Mouse (Mus musculus) gastrocnemius, postnatal 10 days (tissue): ENCODE measurements at regions not wholly inside any gene's neighbourhood (a gene's known extent, or its start where the extent isn't known, plus 50 kb on each side); places are given as distances from the start of the nearest gene placed in this dataset.
A peak's percentile ranks its signal among the peaks of the same experiment; 100 is the strongest.

Source experiments
- DNase-seq: peaks from one replicate; pipeline ENCODE4 v3.0.0; 2021; ENCODE audit warnings: mixed read lengths

DNA sequence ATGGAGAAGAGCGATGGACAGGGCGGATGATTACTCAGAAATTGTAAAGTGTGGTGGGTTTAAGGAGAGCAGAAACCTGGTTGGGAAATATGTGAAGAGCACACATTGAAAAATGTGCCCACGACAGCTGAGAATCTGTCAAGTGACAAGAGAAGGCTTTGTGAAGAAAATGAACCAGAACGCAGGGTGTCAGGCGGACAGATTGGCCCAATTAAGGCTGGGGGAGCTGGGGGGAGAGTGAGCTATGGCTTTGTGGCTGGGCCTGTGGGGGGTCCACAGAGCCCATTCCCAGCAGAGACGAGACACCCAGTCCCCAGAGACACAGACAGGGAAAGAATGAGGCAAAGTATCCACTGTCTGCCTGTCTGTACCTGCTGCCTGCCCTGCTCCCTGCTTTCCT is 153.3 kb downstream of the Shq1 start:
- no peak for DNase-seq

DNA sequence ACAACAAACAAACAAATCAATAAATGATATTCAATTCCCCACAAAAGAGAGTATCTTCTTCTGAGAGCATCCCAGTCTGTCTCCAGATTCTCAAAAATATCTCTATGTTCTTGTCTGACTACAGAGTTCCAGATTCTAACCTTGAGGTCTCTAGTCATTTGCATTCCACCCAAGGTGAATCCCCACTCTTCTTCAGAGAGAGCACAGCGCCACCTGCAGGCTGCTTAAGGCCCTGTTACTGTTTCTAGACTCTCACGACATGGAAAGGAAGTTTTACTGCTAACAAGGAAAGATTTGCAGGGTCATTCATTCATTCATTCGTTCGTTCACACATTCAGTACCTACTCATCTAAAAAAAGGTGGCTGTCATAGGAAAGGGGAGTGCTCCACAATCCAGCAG is 158.3 kb downstream of the Shq1 start:
- peak; percentile 43 for DNase-seq

DNA sequence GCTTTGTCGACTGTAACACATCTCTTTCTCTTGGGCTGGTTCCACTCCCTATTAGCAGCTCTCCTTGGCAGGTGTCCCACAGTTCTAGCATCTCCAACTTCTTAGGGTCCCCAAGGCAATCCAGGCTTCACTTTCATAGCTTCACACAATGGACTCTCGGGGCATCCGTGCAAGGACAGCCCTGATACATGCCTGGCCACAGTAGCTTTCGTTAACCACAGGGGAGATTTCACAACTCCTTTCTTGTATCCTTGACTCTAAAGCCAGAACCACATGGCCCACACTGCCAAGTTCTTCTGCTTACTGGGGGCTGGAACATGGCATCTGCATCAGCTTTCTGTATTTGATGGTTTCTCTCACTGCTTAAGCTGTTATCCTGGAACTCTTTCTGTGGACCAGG is 160.3 kb downstream of the Shq1 start:
- no peak for DNase-seq

DNA sequence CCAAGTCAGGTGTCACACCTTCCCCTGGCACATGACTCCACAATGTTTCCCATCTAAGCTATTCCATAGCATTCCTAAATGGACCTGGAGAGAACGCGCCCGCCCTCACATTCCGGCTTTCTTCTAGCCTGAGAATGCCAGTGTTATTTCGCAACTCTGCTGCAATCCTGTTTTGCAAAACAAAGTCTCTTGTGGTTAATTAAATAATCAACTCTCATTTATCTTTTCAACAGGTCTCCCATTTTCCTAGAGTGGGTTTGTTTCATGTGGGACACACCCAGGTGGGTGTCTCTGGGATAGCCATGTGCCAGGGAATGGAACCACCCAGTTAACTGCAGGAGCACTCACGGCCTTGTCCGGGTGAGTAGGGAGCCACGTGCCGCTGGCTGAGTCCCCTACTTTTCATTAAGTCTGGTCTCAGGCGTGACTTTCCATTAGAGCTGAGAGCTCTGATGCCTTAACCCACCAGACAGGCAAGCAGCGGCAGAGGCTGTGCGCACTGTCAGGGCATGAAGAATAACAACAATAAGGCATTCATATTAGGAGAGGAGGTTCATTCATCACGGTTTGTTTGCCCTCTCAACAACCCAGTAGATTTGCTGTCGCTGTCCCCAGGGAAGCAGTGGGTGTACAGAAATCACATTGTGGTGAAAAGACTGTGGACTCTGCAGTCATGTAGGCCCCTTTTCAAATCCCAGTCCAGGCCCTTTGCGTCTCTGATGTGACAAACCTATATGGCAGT is 165.3 kb downstream of the Shq1 start:
- DNase-seq: no peak

DNA sequence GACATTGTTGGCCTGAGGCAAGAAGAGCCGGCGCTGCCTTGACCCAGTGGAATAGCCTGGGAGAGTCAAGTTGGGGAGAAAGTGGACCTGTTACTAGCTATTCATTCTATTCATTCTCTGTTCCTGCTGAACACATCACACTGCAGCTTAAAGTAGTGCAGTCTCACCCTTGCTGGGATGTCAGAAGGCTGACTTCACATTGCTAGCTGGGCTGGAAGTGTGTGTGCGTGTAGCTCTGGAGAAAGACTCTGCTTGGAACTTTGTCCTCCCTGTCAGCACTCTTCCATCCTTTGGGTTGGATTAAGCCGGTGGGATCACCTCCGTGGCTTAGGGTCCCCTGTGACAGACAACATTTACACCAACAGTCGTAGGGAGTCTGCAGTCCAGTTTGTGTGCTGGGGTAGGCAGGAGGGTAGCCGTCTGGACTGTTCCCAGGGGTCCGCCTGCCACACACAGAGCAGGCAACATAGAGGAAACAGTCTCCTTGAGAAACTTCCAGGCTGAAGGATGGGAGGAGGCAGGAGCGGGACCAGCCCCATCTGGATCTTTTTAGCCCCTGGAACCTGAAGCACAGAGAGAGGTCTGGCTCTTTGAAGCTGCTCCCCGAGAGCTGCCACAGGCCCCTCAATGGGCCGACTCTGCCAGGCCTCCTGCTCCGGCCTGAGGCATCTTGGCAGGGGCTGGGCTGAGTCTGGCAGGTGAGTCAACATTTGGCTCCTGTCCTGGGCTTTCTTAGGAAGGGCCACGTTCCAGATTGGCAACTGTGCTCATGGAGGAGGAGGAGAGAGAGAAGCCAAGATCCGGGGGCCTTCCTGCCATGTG is 167.8 kb downstream of the Shq1 start:
- DNase-seq: peak; percentile 36

DNA sequence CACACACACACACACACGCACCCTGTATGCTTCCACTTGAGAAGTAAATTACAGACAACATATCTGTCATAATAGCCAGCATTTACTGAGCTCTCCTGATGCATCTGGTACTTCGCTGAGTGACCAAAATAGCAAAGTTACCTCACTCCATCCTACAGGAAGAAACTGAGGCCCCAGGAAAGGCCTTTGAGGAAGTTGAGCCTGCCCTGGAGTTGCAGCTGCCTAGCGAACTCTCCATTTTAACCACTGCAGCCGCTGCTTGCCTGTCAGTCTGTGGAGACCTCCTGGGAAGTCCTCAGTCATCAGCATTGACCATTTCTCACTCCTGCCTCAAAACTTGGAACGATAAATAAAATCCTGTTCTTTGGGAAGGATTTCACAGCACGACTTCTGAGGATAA is 168.8 kb downstream of the Shq1 start:
- no peak for DNase-seq

DNA sequence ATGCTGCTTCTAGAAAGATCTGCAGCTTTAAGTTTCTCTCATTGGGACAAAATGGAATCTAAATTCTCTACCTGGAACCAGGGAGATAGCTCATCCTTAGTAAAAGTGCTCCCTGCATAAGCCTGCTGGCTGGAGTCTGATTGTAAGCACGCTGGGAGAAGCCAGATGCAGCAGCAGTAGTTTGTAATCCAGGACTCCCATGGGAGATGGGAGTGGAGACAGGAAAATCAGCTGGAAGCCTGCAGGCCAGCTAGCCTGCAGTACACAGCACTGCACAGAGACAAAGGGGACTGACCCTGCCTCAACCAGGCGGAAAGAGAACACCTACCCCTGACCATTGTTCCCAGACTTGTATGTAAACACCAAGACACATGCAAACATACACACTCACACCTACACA is 170.2 kb downstream of the Shq1 start:
- DNase-seq: no peak

DNA sequence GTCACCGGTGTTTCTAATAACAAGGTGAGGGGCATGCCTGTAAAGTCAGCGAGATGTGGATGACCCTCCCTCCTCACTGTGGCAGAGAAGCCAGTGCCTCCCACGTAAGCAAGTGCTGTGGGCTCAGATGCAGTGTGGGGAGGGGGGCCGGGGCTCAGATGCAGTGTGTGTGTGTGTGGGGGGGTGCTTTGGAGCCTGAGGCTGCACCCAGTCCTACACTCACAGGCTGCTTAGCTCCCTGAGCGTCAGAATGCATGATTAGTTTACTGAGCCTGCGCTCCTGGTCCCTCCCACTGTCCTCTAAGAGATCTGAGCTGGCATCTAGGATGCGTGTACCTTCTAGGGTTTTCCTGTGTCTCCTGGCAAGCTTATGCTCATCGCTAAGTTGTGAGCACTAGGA is 170.9 kb downstream of the Shq1 start:
- no peak for DNase-seq

DNA sequence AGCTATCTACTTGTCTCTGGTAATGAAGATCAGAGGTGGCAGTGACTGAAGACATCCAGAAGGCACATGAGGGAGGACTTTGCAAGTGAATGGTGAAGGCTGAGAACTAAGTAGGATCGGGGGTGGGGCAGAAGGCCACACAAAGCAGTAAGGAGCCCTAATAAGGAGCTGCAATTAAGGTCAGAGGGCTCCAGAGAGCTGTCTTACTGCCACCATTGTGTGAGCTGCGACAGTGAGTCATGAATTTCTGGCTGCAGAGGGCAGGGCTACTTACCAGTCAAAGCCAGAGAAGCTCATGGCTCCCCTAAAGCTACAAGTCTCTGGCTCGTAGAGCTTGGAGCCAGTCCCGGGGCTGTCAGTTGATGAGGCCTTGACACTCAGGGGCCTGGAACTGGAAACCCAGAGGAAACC is 172.1 kb downstream of the Shq1 start:
- DNase-seq: no peak

DNA sequence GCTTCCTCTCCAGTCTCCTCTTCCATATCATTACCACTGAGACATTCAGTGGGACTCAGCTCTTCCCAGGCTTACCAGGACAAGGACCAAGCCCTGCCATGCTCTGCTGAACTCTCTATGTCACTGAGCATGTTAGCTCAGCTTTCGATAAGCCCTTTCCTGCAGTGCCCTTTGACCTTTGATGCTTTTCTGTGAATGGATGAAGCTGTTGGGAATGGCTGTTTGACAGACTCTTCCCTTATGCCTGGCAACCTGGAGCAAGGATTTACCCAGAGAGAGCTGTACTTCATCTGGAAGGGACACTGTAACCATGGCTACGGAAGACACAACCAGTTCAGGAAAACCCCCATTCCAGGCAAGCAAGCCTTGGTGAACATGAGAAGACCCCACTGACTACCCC is 172.8 kb downstream of the Shq1 start:
- DNase-seq: no peak

DNA sequence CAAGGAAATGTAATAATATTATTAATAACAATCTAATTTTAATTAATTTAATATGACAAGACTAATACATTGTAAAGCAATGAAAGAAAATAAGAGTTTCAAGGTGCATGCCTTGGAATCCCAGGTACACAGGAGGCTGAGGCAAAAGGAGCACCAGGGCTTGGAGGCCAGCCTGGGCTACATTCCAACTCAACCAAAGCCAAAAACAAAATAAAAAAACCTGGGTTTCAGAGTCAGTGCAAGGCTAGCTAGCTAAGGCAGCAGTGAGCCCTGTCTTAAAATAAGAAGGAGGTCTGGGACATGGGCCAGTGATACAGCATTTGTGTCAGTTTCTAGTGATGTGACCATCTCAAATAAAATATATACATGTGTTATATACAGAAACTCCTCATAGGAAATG is 174.8 kb downstream of the Shq1 start:
- no peak for DNase-seq

DNA sequence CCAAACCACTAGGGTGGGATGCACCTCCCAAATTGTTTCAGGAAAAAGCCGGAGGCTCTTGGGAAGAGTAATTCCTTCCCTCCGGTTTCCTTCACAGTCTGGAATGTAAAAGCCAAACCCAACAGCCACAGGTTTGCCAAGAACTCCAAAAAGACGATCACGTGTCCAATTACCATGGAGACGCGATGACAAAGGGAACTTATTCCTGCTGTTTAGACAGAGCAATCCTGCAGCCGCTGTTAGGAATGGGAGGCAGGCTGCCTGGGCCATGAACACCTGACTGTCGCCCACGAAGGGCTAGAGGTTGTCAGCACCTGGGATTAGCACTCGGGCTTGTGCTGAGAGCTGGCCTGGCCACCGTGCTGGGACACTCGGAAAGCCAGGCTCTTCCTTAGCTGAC is 175.8 kb downstream of the Shq1 start:
- peak; percentile 23 for DNase-seq

DNA sequence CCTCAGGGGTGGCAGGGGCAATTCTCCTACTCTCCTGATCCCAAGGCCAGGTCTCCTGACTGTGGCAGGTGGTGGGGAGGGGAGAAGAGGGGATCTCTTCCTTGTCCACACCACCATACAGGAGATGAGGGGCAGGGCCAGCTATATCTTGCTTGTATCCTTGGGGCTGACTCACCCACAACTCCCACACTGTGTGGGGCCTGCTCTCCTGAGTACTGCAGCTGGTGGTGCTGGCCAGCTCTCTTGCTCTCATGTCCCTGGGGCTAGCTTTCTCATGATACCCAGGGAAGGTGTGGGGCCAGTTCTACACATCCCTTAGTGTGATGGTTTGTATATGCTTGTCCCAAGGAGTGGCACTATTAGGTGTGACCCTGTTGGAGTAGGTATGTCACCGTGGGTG is 177.4 kb downstream of the Shq1 start:
- no peak for DNase-seq

DNA sequence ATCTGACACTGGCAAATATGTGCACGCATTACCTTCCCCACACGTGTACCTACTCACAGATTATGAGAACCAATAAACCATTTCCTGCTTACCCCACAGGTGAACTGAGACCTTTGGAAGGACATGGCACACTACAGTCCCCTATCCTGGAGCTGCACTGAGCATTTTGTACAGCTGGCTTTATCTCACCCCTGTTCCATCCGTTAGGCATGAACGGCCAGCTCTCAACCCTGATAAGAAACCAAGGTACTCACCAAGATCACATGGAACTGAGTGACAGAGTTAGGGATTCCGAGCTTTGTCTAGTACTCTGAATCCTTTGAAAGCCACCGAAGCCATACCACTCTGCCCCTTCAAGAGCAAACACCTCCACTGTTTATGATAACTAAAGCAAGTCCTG is 179.1 kb downstream of the Shq1 start:
- no peak for DNase-seq

DNA sequence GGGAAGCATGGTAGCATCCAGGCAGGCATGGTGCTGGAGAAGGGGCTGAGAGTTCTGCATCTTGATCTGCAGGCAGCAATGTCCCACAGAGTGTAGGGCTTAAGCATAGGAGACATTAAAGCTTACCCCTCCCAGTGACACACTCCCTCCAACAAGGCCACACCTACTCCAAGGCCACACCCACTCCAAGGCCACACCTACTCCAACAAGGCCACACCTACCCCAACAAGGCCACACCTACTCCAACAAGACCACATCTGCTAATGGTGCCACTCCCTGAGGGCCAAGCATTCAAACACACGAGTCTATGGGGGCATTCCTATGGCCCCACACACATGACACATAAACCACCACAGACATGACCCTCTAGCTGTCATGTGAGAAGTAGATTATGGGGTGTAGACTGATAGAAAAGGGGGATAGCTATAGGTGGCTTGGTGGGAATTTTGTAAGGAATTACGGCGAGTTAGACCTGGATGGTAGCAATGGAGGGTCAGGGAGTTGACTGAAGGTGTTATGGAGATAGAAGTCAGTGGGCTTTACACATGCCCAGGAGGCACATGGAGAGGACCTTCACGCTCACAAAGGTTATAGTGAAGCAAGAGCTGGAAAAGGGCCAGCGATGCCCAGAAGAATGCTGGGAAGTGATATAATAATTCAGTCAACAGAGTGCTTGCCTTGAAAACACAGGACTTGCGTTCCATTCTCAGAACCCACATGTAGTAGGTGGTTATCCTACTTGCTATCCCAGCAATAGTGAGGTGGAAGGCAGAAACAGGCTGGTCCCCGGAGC is 179.8 kb downstream of the Shq1 start:
- no peak for DNase-seq

DNA sequence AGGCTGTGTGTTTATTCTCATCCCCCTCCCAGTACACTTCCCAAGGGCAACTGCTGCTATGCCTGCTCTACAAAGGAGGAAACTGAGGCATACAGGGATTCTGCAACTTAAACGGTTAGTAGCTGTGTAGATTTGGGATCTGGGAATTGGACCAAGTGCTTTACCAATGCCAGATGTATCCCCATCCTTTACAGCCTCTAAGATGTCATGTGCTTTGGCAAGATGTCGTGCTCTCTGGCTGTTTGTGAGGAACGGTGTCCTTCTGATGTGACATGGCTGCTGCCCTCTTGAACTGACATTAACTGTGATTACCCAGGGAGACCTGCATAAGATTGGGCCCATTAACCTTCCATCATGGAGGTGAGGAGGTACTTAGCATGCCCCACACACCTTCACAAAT is 187.1 kb downstream of the Shq1 start:
- no peak for DNase-seq

DNA sequence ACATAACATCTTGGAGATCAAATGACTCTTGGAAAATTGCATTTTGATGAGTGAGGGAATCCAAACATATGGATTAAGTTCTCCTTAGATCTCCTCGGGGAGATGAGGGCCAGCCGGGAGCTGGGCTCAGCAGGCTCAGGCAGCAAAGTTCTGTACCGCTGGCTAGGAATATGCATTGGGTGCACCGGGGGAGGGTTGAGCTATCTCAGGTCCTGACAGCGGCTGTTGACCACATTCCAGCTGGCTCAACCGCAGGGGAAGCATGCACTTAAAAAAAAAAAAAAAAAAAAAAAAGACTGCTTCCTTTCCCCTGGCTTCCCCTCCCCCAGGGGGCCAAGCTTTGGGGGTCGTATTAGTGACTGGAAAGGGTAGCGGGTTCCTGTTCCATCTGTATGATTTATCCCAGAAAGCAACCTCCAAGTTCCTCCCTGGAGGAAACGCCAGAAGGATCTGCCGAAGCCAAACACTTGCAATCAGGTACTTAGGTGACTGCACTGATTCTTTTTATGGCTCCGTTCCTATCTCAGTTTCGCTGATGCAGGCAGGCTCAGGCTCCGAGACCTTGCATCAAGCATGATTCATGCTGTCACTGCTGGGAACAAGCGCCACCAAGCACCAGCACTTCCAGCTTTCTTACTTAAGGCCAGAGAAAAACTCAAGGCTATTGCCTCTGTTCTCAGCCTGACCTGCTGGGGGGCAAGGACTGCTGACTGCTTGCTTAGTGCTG is 187.7 kb downstream of the Shq1 start:
- DNase-seq: no peak

DNA sequence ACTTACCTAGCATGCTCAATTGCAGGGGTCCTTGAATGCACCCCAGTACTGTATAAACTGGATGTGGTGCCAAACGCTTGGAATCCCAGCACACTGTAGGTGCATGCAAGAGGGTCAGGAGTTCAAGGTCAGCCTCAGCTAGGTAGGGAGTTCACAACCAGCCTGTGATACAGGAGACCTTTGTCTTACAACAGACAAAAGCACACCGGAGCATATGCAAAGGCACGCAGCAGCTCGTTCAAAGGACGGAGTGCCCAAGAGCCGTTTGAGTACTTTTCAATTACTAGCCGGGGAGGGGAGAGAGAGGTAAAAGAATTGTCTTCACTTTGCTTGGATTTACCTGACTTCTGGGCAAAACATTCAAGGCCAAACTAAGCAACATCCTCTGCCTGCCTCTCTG is 188.4 kb downstream of the Shq1 start:
- DNase-seq: no peak

DNA sequence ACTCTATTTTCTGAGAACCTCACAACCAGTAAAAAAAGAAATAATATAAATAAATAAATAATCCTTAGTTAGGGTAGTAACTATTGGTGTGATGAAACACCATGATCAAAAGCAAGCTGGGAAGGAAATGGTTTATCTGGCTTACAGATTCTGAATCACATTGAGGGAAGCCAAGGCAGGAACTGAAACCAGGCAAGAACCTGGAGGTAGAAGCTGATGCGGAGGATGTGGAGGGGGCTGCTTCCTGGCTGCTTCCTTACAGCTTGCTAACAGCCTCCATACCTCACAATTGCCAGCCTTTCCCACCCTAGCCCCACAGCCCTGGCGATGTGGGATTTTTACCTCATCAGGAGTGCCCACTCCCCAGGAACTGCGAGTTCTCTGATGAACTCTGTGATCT is 190.4 kb downstream of the Shq1 start:
- no peak for DNase-seq

DNA sequence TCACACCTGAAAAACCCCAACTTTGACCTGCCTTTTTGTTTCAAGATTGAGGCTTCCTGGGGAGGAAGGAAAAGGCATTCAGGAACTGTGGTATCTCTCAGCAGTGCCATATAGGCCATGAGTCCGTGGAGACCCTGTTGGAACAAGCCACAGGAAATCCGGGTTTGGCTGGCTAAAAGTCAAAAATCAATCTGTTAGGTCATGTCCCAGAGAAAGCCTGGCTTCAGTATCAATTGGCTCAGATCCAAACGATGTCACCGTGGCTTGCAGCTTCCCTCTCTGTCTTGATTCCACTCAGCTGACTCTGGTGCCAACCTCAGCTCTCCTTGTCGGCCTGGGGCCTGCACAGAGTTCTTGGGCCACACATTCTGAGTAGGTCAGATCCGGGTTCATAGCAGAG is 191.1 kb downstream of the Shq1 start:
- no peak for DNase-seq

DNA sequence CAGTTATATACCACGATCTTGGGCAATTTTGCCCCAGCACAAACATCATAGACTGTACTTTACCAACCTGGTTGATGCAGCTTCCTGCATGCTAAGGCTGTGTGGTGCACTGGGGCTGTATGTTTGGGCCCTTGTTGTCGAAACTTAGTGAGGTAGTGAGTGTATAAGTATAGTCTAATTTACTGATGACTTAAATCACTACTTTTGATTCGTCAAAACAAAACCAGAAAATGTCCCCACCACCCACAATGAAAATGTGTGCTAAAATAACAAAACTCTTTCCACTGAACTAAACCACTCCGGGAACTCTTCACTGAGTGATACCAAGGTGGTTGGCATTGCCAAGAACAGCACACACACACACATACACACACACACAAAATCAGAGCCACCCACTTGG is 191.5 kb downstream of the Shq1 start:
- no peak for DNase-seq

DNA sequence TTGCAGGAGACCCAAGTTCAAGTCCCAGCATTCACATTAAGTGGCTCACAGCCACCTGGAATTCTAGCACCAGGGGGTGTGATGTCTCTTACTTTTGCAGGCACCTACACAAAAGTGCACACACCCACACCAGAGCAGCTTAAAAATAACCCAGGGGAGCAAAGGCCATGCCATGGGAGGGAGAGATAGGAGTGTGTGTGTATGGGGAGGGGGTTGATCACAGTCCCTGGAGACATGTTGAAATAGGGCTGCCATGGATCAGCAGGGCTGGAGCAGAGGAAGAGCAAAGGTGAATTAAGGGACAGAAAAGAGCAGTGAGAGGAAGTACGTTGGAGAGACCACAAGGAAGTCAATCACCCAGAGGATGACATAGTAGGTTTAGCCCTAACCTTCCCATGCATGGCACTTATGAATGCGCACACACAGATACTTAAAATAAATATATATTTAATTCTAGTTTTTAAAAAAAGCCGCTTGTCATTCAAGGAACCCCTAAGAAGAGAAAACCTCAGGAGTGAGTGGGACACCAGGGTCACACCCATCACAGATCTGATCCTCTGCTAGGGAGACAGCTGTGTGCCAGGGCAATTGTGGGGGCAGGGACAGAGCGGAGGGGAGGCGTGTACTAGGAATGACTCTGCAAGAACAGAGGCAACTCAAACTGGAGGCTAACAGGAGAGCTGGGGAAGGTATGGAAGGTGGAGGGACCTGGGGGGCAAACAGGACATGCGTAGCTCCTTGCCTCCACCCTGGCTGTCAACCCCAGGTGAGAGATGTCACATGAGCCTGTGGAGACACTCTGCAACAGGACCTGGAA is 189.5 kb upstream of the Rybp start:
- DNase-seq: no peak
